Mouse (Mus musculus): ENCODE results near the gene Rab13.

- no peak for TF ChIP-seq CTCF (IDR thresholded peaks at IDR 0.05)
- no peak for TF ChIP-seq EP300 (IDR thresholded peaks at IDR 0.05)
Observed at GRCm38 (mm10) chr3:90247630-90247959, 34.1 kb downstream of the Rab13 start.
